Comparison of ENCODE assay signal across 15 mouse cellular contexts in the genomic region with DNA sequence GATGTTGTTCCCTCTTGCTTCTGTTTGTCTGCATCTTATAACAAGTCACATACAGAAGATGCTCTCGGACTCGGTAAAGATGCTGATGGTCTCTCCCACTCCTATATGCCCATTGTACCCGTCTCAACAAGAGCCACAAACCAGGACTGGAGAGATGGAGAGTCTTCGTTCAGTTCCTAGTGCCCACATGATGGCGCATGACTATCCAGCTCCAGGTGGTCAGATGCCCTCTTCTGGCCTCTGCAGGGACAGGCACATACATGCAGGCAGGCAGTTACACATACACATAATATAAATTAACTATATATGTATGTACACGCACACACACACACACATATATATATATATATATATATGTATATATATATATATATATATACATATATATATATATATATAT. TPM values are rescaled to one million over a fixed set of nuclear protein-coding genes. Genes with fewer than 3 reads are reported as not detected.
A peak's percentile ranks its signal among the peaks of the same experiment; 100 is the strongest.
DNase-seq lines count a peak whose midpoint lies in the region; ATAC-seq and TF ChIP-seq lines count a peak whose summit lies in the region.
"Had no signal": no experiment of that assay in that cellular context is flagged by ENCODE, and none has a peak within 500 bp of the region (broad histone marks: within the 10 kb centered on the region; RNA-seq: fewer than 3 reads in every experiment).

No protein-coding gene starts in this region.

- no peak overlapping the region for H3K4me3 ChIP-seq in heart, adult 2 months
- no peak overlapping the region for H3K4me3 ChIP-seq in spleen, adult 2 months (ENCODE audit: extremely low read depth, insufficient read depth, insufficient read length)
- H3K4me3 ChIP-seq in neural tube, embryonic 15.5 days (replicated peaks), result no peak overlapping the region
- H3K4me3 ChIP-seq: forebrain, embryonic 10.5 days had no signal

- peaks cover 5% of the 10 kb centered on the region for H3K4me1 ChIP-seq in heart, adult 2 months (ENCODE audit: control insufficient read depth, insufficient read depth, low read length)
- H3K4me1 ChIP-seq in spleen, adult 2 months (ENCODE audit: control insufficient read depth, insufficient read depth, insufficient read length), result peaks cover 6% of the 10 kb centered on the region; the same call in 1 of the 2 replicates
- H3K4me1 ChIP-seq in neural tube, embryonic 15.5 days, result peaks cover 28% of the 10 kb centered on the region

- WGBS in heart, adult 2 months, result 86% methylated on average over 6 of the region's 6 CpGs
- 84% methylated on average over 6 of the region's 6 CpGs for WGBS in spleen, adult 2 months
- 85% methylated on average over 6 of the region's 6 CpGs for WGBS in neural tube, embryonic 15.5 days

- H3K9ac ChIP-seq in heart, adult 2 months (ENCODE audit: low read depth, low read length), result no peak overlapping the region
- H3K9ac ChIP-seq in neural tube, embryonic 15.5 days (replicated peaks), result no peak overlapping the region

- H3K27ac ChIP-seq in heart, adult 2 months, result no peak overlapping the region
- no peak overlapping the region for H3K27ac ChIP-seq in spleen, adult 2 months (ENCODE audit: insufficient read depth, low read length)
- no peak overlapping the region for H3K27ac ChIP-seq in neural tube, embryonic 15.5 days (replicated peaks)

- TF ChIP-seq EP300 in heart, adult 2 months (IDR thresholded peaks at IDR 0.05; ENCODE audit: insufficient read depth, low read depth, low read length), result no peak

- H3K4me2 ChIP-seq in neural tube, embryonic 15.5 days, result no peak overlapping the region

- H3K36me3 ChIP-seq in heart, adult 2 months (ENCODE audit: control insufficient read depth, insufficient read depth, low read length), result no peaks in the 10 kb centered on the region
- H3K36me3 ChIP-seq in spleen, adult 2 months (ENCODE audit: control insufficient read depth, insufficient read depth, low read length), result no peaks in the 10 kb centered on the region
- H3K36me3 ChIP-seq in neural tube, embryonic 15.5 days, result no peaks in the 10 kb centered on the region

- TF ChIP-seq CTCF in heart, adult 2 months (IDR thresholded peaks at IDR 0.05), result peak; percentile 42
- TF ChIP-seq CTCF in spleen, adult 2 months (IDR thresholded peaks at IDR 0.05; ENCODE audit: extremely low read depth, insufficient read depth, insufficient read length, insufficient replicate concordance), result peak; percentile 31; the same call in 1 of the 2 replicates

- no peaks in the 10 kb centered on the region for H3K79me2 ChIP-seq in heart, adult 2 months (replicated peaks; ENCODE audit: control insufficient read depth, insufficient read depth, low read length)

- peak; percentile 65 for ATAC-seq in megakaryocyte-erythroid progenitor cell, adult 5-6 weeks (replicated peaks; ENCODE audit: low FRiP score, low TSS enrichment, poor library complexity, severe bottlenecking)
- ATAC-seq in neural tube, embryonic 15.5 days (ENCODE audit: low FRiP score), result no peak
- ATAC-seq: midbrain, embryonic 16.5 days had no signal

- no peaks in the 10 kb centered on the region for H3K27me3 ChIP-seq in heart, adult 2 months (ENCODE audit: control insufficient read depth, insufficient read depth, low read length)
- H3K27me3 ChIP-seq in spleen, adult 2 months (ENCODE audit: control insufficient read depth, insufficient read depth, low read length), result no peaks in the 10 kb centered on the region
- H3K27me3 ChIP-seq in neural tube, embryonic 15.5 days (replicated peaks), result no peaks in the 10 kb centered on the region

- intact Hi-C loops in heart, adult 2 months (cut with DNase I), result no loop called here

- TF ChIP-seq POLR2A in heart, adult 2 months (IDR thresholded peaks at IDR 0.05; ENCODE audit: insufficient read depth, low read depth, low read length), result no peak
- TF ChIP-seq POLR2A in spleen, adult 2 months (IDR thresholded peaks at IDR 0.05; ENCODE audit: low read depth, low read length), result no peak

- no peaks in the 10 kb centered on the region for H3K9me3 ChIP-seq in neural tube, embryonic 15.5 days (replicated peaks)
- H3K9me3 ChIP-seq: forebrain, embryonic 10.5 days had no signal

- DNase-seq in heart, adult 2 months, result no peak
- DNase-seq in heart, adult 11 months, result no peak
- no peak for DNase-seq in spleen, adult 2 months (ENCODE audit: low read depth in 1 of 2, low spot score in 2 of 2)
- no peak for DNase-seq in spleen, postnatal 4 days (ENCODE audit: low spot score in 2 of 2)
- peak; percentile 42 for DNase-seq in NIH3T3 (ENCODE audit: low read depth)
- no peak for DNase-seq in ovary, postnatal 10 days (ENCODE audit: low spot score)
- DNase-seq: adrenal gland, postnatal 10 days; gastrocnemius, postnatal 14 days; heart, postnatal 36 days; kidney, postnatal 14 days; lung, adult 18-20 months had no signal

RNA-seq across cellular contexts. Expression of a gene that starts 2.9 kb away (rescaled TPM):
- total RNA-seq in heart, adult 2 months (2021), result under 1 TPM; 0.16 to 0.34 TPM
- 0.59 and 0.64 TPM in 2 replicates for polyA plus RNA-seq in heart, adult 2 months (2012; rRNA removed)
- polyA plus RNA-seq in spleen, adult 2 months (2012; rRNA removed), result 5.4 and 6.1 TPM in 2 replicates
- 34.4 and 34.9 TPM in 2 replicates for total RNA-seq in megakaryocyte-erythroid progenitor cell, adult 5-6 weeks (2014; fragmentation: Nextera tagmentation)
- 13.6 and 24.9 TPM in 2 replicates for total RNA-seq in megakaryocyte-erythroid progenitor cell, adult 5-6 weeks (2017)
- polyA plus RNA-seq in neural tube, embryonic 15.5 days (2015; fragmentation: Nextera tagmentation; extraction: Ambion mirVana), result 5.5 and 12.4 TPM in 2 replicates

RNA-seq across cellular contexts. Expression of a gene that starts 16.0 kb away (rescaled TPM):
- 10 to 100 TPM; 35.8 to 51.2 TPM for total RNA-seq in heart, adult 2 months (2021)
- 268 and 304 TPM in 2 replicates for polyA plus RNA-seq in heart, adult 2 months (2012; rRNA removed)
- 0.15 and 0.28 TPM in 2 replicates for polyA plus RNA-seq in spleen, adult 2 months (2012; rRNA removed)
- not detected in 2 replicates for total RNA-seq in megakaryocyte-erythroid progenitor cell, adult 5-6 weeks (2014; fragmentation: Nextera tagmentation)
- total RNA-seq in megakaryocyte-erythroid progenitor cell, adult 5-6 weeks (2017), result not detected in 2 replicates
- 0.15 and 0.19 TPM in 2 replicates for polyA plus RNA-seq in neural tube, embryonic 15.5 days (2015; fragmentation: Nextera tagmentation; extraction: Ambion mirVana)
- total RNA-seq: adrenal gland, postnatal 10 days had no signal
- polyA plus RNA-seq: forebrain, embryonic 10.5 days; midbrain, embryonic 16.5 days had no signal

RNA-seq across cellular contexts. Expression of a gene that starts 34.7 kb away (rescaled TPM):
- 1 to 10 TPM; 6.4 to 7.2 TPM for total RNA-seq in heart, adult 2 months (2021)
- 5.2 and 5.4 TPM in 2 replicates for polyA plus RNA-seq in heart, adult 2 months (2012; rRNA removed)
- polyA plus RNA-seq in spleen, adult 2 months (2012; rRNA removed), result 2.6 and 4.2 TPM in 2 replicates
- total RNA-seq in megakaryocyte-erythroid progenitor cell, adult 5-6 weeks (2014; fragmentation: Nextera tagmentation), result 1.8 and 6.5 TPM in 2 replicates
- 0.42 and 2.3 TPM in 2 replicates for total RNA-seq in megakaryocyte-erythroid progenitor cell, adult 5-6 weeks (2017)
- 34.4 and 35.0 TPM in 2 replicates for polyA plus RNA-seq in neural tube, embryonic 15.5 days (2015; fragmentation: Nextera tagmentation; extraction: Ambion mirVana)

Comparison
In these comparisons a context has a peak if more than half of its experiments do, and no peak if none do; other contexts are left out.
1. RNA of a gene that starts 16.0 kb away (polyA plus RNA-seq): 268 to 304 TPM in heart, adult 2 months; 0.15 to 0.19 TPM in neural tube, embryonic 15.5 days and 0.15 to 0.28 TPM in spleen, adult 2 months; every median in the first group is over 100 times any median in the second.